Mouse (Mus musculus): Measurements from ENCODE around the gene Baz2b. TPM values are rescaled to one million over a fixed set of nuclear protein-coding genes. Genes with fewer than 3 reads are reported as not detected.

Baz2b gene
- polyA plus RNA-seq, 1 experiment from 2014 or later: 34.0 TPM

DNA sequence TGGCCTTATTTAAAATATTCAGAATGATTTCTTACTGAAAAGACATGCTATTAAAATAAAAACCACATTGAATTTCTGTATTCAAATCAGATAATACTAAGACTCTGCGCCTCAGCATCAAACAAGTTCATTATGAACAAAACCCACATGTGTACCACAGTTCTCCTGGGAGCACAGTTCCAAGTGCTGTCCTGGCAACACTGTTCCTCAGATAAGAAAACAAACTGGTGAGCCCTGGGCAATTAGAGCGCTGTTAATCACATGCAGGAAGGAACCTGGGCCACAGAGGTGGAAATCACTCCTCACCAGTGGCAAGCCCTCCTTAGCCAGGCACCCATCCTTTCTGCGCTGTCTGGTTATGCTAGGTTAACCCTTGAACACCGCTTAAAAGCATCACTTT, 332.3 kb downstream of the Baz2b start:
- DNase-seq (ENCODE audit: low spot score): no peak

DNA sequence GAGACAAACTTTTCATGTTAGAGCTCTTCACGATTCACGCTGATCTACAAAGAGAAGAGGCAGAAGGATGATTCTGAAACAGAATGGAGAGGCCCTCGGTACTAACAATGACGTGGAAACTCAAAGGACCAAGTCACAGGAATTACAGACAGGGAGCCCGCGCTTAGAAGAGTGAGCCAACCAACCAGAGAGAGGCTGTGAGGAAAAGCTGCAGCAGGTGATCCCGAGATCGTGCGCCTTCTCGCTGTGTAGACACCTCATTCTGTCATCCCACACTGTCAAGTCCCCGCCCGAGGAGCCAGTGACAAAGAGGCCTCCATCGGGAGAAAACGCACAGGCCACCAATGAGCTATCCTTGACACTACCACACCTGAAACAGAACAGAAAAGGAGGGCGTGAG, 333.2 kb downstream of the Baz2b start:
- 0 out of 2 replicates have a peak, but pooled peaks cover 11% of the 10 kb centered on the region for H3K36me3 ChIP-seq (ENCODE audit: control insufficient read depth, insufficient read depth, low read length)
- no peak overlapping the region for H3K9ac ChIP-seq (ENCODE audit: low read length)
- no peak overlapping the region for H3K4me2 ChIP-seq (replicated peaks; ENCODE audit: low read depth)
- no peak for ATAC-seq (ENCODE audit: low FRiP score, low TSS enrichment)
- no peaks in the 10 kb centered on the region for H3K27me3 ChIP-seq (ENCODE audit: control insufficient read depth, insufficient read depth, low read length)
- DNase-seq (ENCODE audit: low spot score): no peak
- H3K4me3 ChIP-seq (ENCODE audit: low read depth, low read length): no peak overlapping the region
- H3K27ac ChIP-seq (replicated peaks): no peak overlapping the region
- 82% methylated on average over 15 of the region's 15 CpGs for WGBS
- no peak for TF ChIP-seq CTCF (IDR thresholded peaks at IDR 0.05; ENCODE audit: low read depth)
- no peak for TF ChIP-seq EP300 (optimal IDR thresholded peaks at IDR 0.05)
- no peaks in the 10 kb centered on the region for H3K4me1 ChIP-seq (replicated peaks; ENCODE audit: control insufficient read depth, insufficient read depth)
- H3K9me3 ChIP-seq (ENCODE audit: control insufficient read depth, low read length): no peaks in the 10 kb centered on the region

More for the DNA sequence above, 332.3 kb downstream of the Baz2b start:
- Histone ChIP-seq H3K27ac (replicated peaks) (no peak overlapping the region), H3K36me3 (ENCODE audit: control insufficient read depth, insufficient read depth, low read length) (0 out of 2 replicates have a peak, but pooled peaks cover 7% of the 10 kb centered on the region), H3K27me3 (ENCODE audit: control insufficient read depth, insufficient read depth, low read length) (no peaks in the 10 kb centered on the region), H3K4me2 (replicated peaks; ENCODE audit: low read depth) (no peak overlapping the region), H3K4me3 (ENCODE audit: low read depth, low read length) (no peak overlapping the region), H3K4me1 (replicated peaks; ENCODE audit: control insufficient read depth, insufficient read depth) (no peaks in the 10 kb centered on the region), H3K9ac (ENCODE audit: low read length) (no peak overlapping the region), H3K9me3 (ENCODE audit: control insufficient read depth, low read length) (no peaks in the 10 kb centered on the region)
- TF ChIP-seq CTCF (IDR thresholded peaks at IDR 0.05; ENCODE audit: low read depth) (no peak), EP300 (optimal IDR thresholded peaks at IDR 0.05) (no peak)
- no peak for ATAC-seq (ENCODE audit: low FRiP score, low TSS enrichment)
- 89% methylated on average over 4 of the region's 4 CpGs for WGBS

DNA sequence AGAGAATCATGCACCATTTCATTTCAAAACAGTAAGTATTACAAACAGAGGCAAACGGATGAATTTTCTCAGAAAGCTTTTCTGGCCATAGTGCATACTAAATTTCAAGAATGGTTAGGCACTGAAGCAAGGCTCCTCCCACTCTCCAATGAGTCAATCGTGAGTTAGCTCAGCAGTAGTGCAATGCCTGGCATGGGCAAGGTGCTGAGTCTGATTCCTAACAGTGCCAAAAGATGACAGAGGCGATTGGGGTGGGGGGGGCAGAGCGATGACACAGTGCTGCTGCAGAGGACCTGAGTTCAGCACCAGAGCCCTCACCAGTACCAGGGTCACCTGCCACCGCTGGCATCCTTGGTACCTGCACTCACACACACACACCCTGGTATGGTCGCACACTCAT, 339.1 kb downstream of the Baz2b start:
- Histone ChIP-seq H3K9ac (ENCODE audit: low read length) (no peak overlapping the region), H3K4me2 (replicated peaks; ENCODE audit: low read depth) (no peak overlapping the region), H3K9me3 (ENCODE audit: control insufficient read depth, low read length) (no peaks in the 10 kb centered on the region), H3K36me3 (ENCODE audit: control insufficient read depth, insufficient read depth, low read length) (0 out of 2 replicates have a peak, but pooled peaks cover 11% of the 10 kb centered on the region), H3K4me3 (ENCODE audit: low read depth, low read length) (no peak overlapping the region), H3K27ac (replicated peaks) (no peak overlapping the region), H3K27me3 (ENCODE audit: control insufficient read depth, insufficient read depth, low read length) (no peaks in the 10 kb centered on the region), H3K4me1 (replicated peaks; ENCODE audit: control insufficient read depth, insufficient read depth) (no peaks in the 10 kb centered on the region)
- TF ChIP-seq CTCF (IDR thresholded peaks at IDR 0.05; ENCODE audit: low read depth) (no peak), EP300 (optimal IDR thresholded peaks at IDR 0.05) (no peak)
- WGBS: 80% methylated on average over 6 of the region's 6 CpGs
- no peak for ATAC-seq (ENCODE audit: low FRiP score, low TSS enrichment)
- DNase-seq (ENCODE audit: low spot score): no peak

DNA sequence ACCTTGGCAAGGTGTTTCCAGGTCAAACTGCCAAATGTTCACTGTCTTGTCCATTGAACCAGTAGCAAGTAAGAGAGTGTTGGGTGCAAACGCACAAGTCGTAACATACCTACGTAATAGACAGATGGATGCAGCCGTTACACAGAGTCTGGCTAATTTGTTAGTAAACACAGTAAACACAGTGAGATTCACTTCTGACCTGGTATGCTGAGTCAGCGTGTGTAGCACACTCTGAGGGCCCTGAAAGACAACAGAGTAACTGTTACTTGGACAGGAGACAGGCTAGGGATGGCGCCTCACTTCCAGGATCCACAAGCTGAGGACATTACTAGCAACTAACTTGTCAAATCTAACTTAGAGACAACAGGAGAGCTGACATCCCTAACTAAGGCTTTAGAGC, 347.0 kb downstream of the Baz2b start:
- Histone ChIP-seq H3K9me3 (ENCODE audit: control insufficient read depth, low read length) (no peaks in the 10 kb centered on the region), H3K4me3 (ENCODE audit: low read depth, low read length) (no peak overlapping the region), H3K27ac (replicated peaks) (no peak overlapping the region), H3K27me3 (ENCODE audit: control insufficient read depth, insufficient read depth, low read length) (no peaks in the 10 kb centered on the region), H3K36me3 (ENCODE audit: control insufficient read depth, insufficient read depth, low read length) (peaks cover 5% of the 10 kb centered on the region), H3K9ac (ENCODE audit: low read length) (no peak overlapping the region), H3K4me1 (replicated peaks; ENCODE audit: control insufficient read depth, insufficient read depth) (no peaks in the 10 kb centered on the region), H3K4me2 (replicated peaks; ENCODE audit: low read depth) (no peak overlapping the region)
- DNase-seq (ENCODE audit: low spot score) (no peak), ATAC-seq (ENCODE audit: low FRiP score, low TSS enrichment) (no peak)
- 82% methylated on average over 6 of the region's 6 CpGs for WGBS
- no peak for TF ChIP-seq CTCF (IDR thresholded peaks at IDR 0.05; ENCODE audit: low read depth)
- no peak for TF ChIP-seq EP300 (optimal IDR thresholded peaks at IDR 0.05)

DNA sequence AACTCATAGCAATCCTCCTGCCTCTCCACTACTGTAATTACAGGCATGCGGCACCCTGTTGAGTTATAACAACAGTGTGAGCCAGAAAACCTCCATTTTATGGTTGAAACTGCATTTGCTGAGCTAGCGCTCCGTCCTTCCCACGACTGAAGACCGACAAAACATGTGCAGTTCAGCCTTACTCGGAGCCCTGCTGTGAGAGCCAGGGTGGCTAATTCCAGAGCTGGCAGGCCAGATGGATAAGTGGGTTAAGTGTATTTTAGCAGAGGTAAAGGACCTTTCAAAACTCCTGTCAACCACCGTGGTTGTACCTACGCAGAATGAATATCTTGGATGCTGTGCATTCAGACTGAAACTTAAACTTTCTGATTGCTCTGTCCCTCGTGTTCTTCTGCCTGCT, 355.3 kb downstream of the Baz2b start:
- ATAC-seq (ENCODE audit: low FRiP score, low TSS enrichment): no peak
- 88% methylated on average over 9 of the region's 9 CpGs for WGBS
- H3K27ac ChIP-seq (replicated peaks): no peak overlapping the region

DNA sequence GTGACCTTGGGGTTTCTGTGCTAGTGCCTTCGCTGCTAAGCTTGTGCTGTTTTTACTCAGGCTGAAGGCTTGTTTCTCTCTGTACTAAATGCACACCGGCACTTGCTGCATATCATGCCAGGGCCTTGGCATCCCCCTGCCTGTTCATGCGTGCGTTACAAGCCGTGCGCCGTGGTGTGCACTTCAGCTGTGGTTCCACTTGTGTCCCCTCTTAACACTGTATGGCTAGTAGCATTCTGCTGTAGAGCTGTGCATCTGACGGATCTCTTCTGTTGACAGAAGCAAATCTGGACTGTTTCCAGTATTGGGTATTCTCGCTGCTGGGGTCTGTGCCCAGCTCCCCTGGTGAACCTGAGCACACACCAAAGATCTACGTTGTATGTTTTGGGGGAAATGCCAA, 356.1 kb downstream of the Baz2b start:
- H3K4me2 ChIP-seq (replicated peaks; ENCODE audit: low read depth): no peak overlapping the region
- ATAC-seq (ENCODE audit: low FRiP score, low TSS enrichment): no peak
- no peaks in the 10 kb centered on the region for H3K4me1 ChIP-seq (replicated peaks; ENCODE audit: control insufficient read depth, insufficient read depth)
- H3K4me3 ChIP-seq (ENCODE audit: low read depth, low read length): no peak overlapping the region
- H3K27me3 ChIP-seq (ENCODE audit: control insufficient read depth, insufficient read depth, low read length): no peaks in the 10 kb centered on the region
- no peak for DNase-seq (ENCODE audit: low spot score)
- no peak overlapping the region for H3K27ac ChIP-seq (replicated peaks)
- peaks cover 7% of the 10 kb centered on the region; the same call in 1 of the 2 replicates for H3K36me3 ChIP-seq (ENCODE audit: control insufficient read depth, insufficient read depth, low read length)
- H3K9me3 ChIP-seq (ENCODE audit: control insufficient read depth, low read length): no peaks in the 10 kb centered on the region
- TF ChIP-seq EP300 (optimal IDR thresholded peaks at IDR 0.05) (no peak), CTCF (IDR thresholded peaks at IDR 0.05; ENCODE audit: low read depth) (no peak)
- no peak overlapping the region for H3K9ac ChIP-seq (ENCODE audit: low read length)
- WGBS: 95% methylated on average over 10 of the region's 10 CpGs

More for the DNA sequence above, 355.3 kb downstream of the Baz2b start:
- no peaks in the 10 kb centered on the region for H3K9me3 ChIP-seq (ENCODE audit: control insufficient read depth, low read length)
- peaks cover 7% of the 10 kb centered on the region; the same call in 1 of the 2 replicates for H3K36me3 ChIP-seq (ENCODE audit: control insufficient read depth, insufficient read depth, low read length)
- no peak overlapping the region for H3K9ac ChIP-seq (ENCODE audit: low read length)
- no peaks in the 10 kb centered on the region for H3K4me1 ChIP-seq (replicated peaks; ENCODE audit: control insufficient read depth, insufficient read depth)
- H3K4me2 ChIP-seq (replicated peaks; ENCODE audit: low read depth): no peak overlapping the region
- DNase-seq (ENCODE audit: low spot score): no peak
- no peaks in the 10 kb centered on the region for H3K27me3 ChIP-seq (ENCODE audit: control insufficient read depth, insufficient read depth, low read length)
- no peak overlapping the region for H3K4me3 ChIP-seq (ENCODE audit: low read depth, low read length)
- TF ChIP-seq EP300 (optimal IDR thresholded peaks at IDR 0.05): no peak
- no peak for TF ChIP-seq CTCF (IDR thresholded peaks at IDR 0.05; ENCODE audit: low read depth)
